1 mouse cellular context compared by ENCODE assay signal in the genomic region with DNA sequence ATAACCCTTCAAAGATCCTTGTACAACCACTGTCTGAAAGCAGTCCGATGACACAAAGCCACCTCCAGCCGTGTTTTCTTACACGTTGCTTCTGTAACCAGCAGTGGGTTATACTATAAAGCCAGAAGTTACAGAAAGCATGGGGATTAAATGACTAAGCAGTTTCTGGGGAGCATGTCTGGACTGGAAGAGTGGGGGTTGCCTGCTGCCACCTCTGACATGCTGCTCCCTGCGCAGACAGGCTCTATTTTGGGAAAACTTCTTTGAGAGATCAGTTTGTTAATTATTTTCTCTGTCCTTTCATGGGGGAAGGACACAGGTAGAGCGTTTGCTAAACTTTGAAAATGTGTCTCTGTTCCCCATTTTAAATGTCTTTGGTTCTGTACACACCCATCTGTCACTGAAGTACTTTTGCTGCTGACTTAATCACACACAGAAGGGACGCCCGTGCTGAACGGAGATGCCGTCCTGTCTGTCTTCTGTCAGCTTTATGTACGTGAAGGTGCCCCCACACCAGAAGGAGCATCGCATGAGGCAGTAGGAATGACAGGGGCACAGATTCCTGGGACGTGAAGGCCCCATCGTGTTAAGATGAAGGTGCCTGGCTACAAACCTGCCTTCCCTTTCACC.
TF ChIP-seq lines count a peak whose summit lies in the region.

No protein-coding gene starts in this region.

TF ChIP-seq in CH12.LX, 34 proteins besides CTCF, POLR2A, EP300 and RAD21 (continued from another document):
- TF ChIP-seq ETS1 (conservative IDR thresholded peaks at IDR 0.05; ENCODE audit: low read depth, low read length) (no peak; the same call in 1 of the 2 replicates), CHD1 (IDR thresholded peaks at IDR 0.05; ENCODE audit: low read depth, low read length) (peak; percentile 96), SMC3 (IDR thresholded peaks at IDR 0.05; ENCODE audit: low read depth, low read length) (no peak), MAX (IDR thresholded peaks at IDR 0.05; ENCODE audit: low read length) (0 out of 2 replicates have a peak, but pooled peaks have one; percentile 51), ZKSCAN1 (IDR thresholded peaks at IDR 0.05; ENCODE audit: borderline replicate concordance, low read depth, low read length) (no peak), NRF1 (IDR thresholded peaks at IDR 0.05; ENCODE audit: low read depth, low read length) (0 out of 2 replicates have a peak, but pooled peaks have one; percentile 24), POLR2AphosphoS2 (IDR thresholded peaks at IDR 0.05; ENCODE audit: low read depth, low read length) (no peak), MXI1 (IDR thresholded peaks at IDR 0.05; ENCODE audit: low read depth, low read length) (peak; percentile 71), USF2 (conservative IDR thresholded peaks at IDR 0.05; ENCODE audit: low read depth, low read length) (no peak), PAX5 (IDR thresholded peaks at IDR 0.05; ENCODE audit: low read length) (no peak)
TF ChIP-seq in CH12.LX: peak in this region for 15.
